Mouse (Mus musculus) B cell, adult 67 days (primary cell): Measurements from ENCODE around the gene Cldn16. TPM values are rescaled to one million over a fixed set of nuclear protein-coding genes. Genes with fewer than 3 reads are reported as not detected.

Source experiments
- total RNA-seq, 2 experiments: library from RNA; stranded (reverse); gene quantifications; 4 replicates each; pipeline ENCODE4 v1.2.4; 2023

Gene Cldn16
- not detected for total RNA-seq

DNA sequence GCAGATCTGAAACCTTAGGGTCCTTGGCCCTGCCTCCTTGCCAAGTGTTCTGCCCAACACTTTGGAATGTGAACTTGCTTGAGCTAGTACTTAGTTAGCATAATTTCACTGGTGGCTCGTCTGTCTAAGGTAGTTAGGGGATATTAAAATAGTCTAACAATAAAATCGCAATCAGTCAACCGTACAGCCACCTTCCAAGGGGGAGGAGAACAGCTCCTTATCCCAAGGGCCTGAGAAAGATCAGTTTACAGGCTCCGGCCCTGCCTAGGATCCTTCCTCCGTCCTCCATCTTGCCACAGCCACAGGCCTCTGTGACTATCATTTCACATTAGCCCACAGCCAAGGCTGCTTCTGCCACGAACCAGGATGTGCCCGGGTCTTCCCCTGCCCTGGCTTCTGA is at the start of gene Cldn16:
Cldn16 (plus strand) TSS at position 301 of the 400 bp plus-strand sequence.

DNA sequence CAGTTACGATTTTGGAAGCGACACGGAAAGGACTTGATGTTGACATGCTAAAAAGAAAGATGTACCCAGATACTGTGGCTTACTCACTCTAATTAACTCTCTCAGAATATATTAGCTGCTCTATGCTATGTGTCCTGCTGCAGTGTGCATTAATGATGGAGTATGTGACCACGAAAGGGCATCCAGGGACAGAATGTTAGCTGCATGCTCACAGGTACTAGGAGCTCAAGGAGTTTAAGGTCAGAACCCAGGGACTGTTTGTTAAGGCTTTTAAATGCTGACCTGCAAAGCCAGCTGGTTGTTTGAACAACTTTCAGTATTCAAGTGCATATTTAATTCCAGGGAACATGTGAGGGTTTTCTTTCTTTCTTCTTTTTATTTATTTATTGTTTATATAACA is 63.7 kb downstream of the Cldn16 start, which contains the start of gene Tmem207:
Tmem207 (minus strand) TSS at position 101 of the 400 bp plus-strand sequence.

Other genes with a start within 250 kb of the Cldn16 start
- gene Cldn1, start 91.3 kb upstream of the Cldn16 start, total RNA-seq = not detected
- not detected for gene Tmem207, start 63.6 kb downstream of the Cldn16 start, total RNA-seq
- 10 to 100 TPM; 11.3 to 15.7 TPM for gene Il1rap, start 118.6 kb downstream of the Cldn16 start, total RNA-seq